Mouse (Mus musculus) skeletal muscle tissue, adult 2 months (tissue): ENCODE measurements at regions not wholly inside any gene's neighbourhood (a gene's known extent, or its start where the extent isn't known, plus 50 kb on each side); places are given as distances from the start of the nearest gene placed in this dataset.

Experiments
- DNase-seq: peaks from one replicate; pipeline ENCODE4 v3.0.0-alpha.2; 2012; ENCODE audit warnings: low read depth, low spot score

GRCm38 (mm10) chr12:58743800-58744199 lies 268.0 kb downstream of the Sec23a start:
- no peak for DNase-seq

- no peak for DNase-seq
These were observed 283.7 kb downstream of the Sec23a start for GRCm38 (mm10) chr12:58728094-58728493.

- DNase-seq: no peak
These were observed 284.3 kb downstream of the Sec23a start for GRCm38 (mm10) chr12:58727547-58727946.

- no peak for DNase-seq
These were observed 293.9 kb downstream of the Sec23a start for GRCm38 (mm10) chr12:58717908-58718307.

GRCm38 (mm10) chr12:58714207-58714606 lies 297.6 kb downstream of the Sec23a start:
- DNase-seq: no peak

GRCm38 (mm10) chr12:58695680-58696079 lies 316.1 kb downstream of the Sec23a start:
- no peak for DNase-seq

GRCm38 (mm10) chr12:58669914-58670635 lies 341.7 kb downstream of the Sec23a start:
- DNase-seq: no peak

GRCm38 (mm10) chr12:58654530-58655056 lies 357.2 kb downstream of the Sec23a start:
- no peak for DNase-seq

- no peak for DNase-seq
These were observed 358.1 kb downstream of the Sec23a start for GRCm38 (mm10) chr12:58653751-58654150.

GRCm38 (mm10) chr12:58653222-58653621 lies 358.6 kb downstream of the Sec23a start:
- DNase-seq: no peak

- no peak for DNase-seq
These were observed 359.1 kb downstream of the Sec23a start for GRCm38 (mm10) chr12:58652701-58653100.

GRCm38 (mm10) chr12:58648322-58648721 lies 363.5 kb downstream of the Sec23a start:
- no peak for DNase-seq

GRCm38 (mm10) chr12:58643843-58644242 lies 368.0 kb downstream of the Sec23a start:
- DNase-seq: no peak

GRCm38 (mm10) chr12:58639478-58639877 lies 370.4 kb upstream of the Clec14a start:
- no peak for DNase-seq

- DNase-seq: no peak
These were observed 369.2 kb upstream of the Clec14a start for GRCm38 (mm10) chr12:58638260-58638659.

- no peak for DNase-seq
These were observed 363.4 kb upstream of the Clec14a start for GRCm38 (mm10) chr12:58632529-58632928.

- DNase-seq: no peak
These were observed 359.7 kb upstream of the Clec14a start for GRCm38 (mm10) chr12:58628817-58629216.

GRCm38 (mm10) chr12:58625144-58625543 lies 356.1 kb upstream of the Clec14a start:
- no peak for DNase-seq

- DNase-seq: no peak
These were observed 350.6 kb upstream of the Clec14a start for GRCm38 (mm10) chr12:58619508-58620310.

GRCm38 (mm10) chr12:58594781-58595180 lies 325.7 kb upstream of the Clec14a start:
- DNase-seq: no peak

- no peak for DNase-seq
These were observed 322.4 kb upstream of the Clec14a start for GRCm38 (mm10) chr12:58591480-58591829.

- no peak for DNase-seq
These were observed 321.7 kb upstream of the Clec14a start for GRCm38 (mm10) chr12:58590547-58591479.
